Mouse (Mus musculus) midbrain, embryonic 11.5 days (tissue): Measurements from ENCODE around the gene Gm21725. TPM values are rescaled to one million over a fixed set of nuclear protein-coding genes. Genes with fewer than 3 reads are reported as not detected.
"Not testable (repeated sequence)": the region's sequence is repeated elsewhere in the genome, so short reads cannot be mapped to it uniquely, and the experiment has no call there.

Source experiments
- ATAC-seq: fragments of 200-750 bp; cut with Nextera tagmentation; 2 replicates; pipeline ENCODE4 v1.8.0; 2017; ENCODE audit warnings: moderate TSS enrichment, moderate library complexity; ENCODE audit not compliant: low FRiP score
- DNase-seq: peaks from one replicate; pipeline ENCODE4 v3.0.0; 2015; ENCODE audit warnings: low spot score; ENCODE audit errors: missing footprints
- H3K27ac ChIP-seq: fragments of 300-500 bp; sonication (generic); 2 replicates; pipeline ENCODE4 v1.5.1; 2014; ENCODE audit warnings: low read depth, low read length
- H3K27me3 ChIP-seq: fragments of 300-500 bp; sonication (generic); 2 replicates; pipeline ENCODE4 v1.6.1; 2014; ENCODE audit warnings: mild to moderate bottlenecking, low read length, moderate library complexity, mixed read lengths; ENCODE audit not compliant: control insufficient read depth, insufficient read depth
- H3K36me3 ChIP-seq: fragments of 300-500 bp; sonication (generic); 2 replicates; pipeline ENCODE4 v1.6.1; 2014; ENCODE audit warnings: mild to moderate bottlenecking, low read length, moderate library complexity, mixed read lengths; ENCODE audit not compliant: control insufficient read depth, insufficient read depth
- H3K4me1 ChIP-seq: fragments of 300-500 bp; sonication (generic); 2 replicates; pipeline ENCODE4 v1.6.1; 2014; ENCODE audit warnings: low read length; ENCODE audit not compliant: control insufficient read depth, insufficient read depth
- H3K4me2 ChIP-seq: fragments of 300-500 bp; sonication (generic); 2 replicates; pipeline ENCODE4 v1.6.1; 2014; ENCODE audit warnings: mild to moderate bottlenecking, moderate library complexity
- H3K4me3 ChIP-seq: fragments of 300-500 bp; sonication (generic); 2 replicates; pipeline ENCODE4 v1.5.1; 2014; ENCODE audit warnings: low read depth, low read length
- H3K9ac ChIP-seq: fragments of 300-500 bp; sonication (generic); 2 replicates; pipeline ENCODE4 v1.6.1; 2014; ENCODE audit warnings: low read length
- H3K9me3 ChIP-seq: fragments of 300-500 bp; sonication (generic); 2 replicates; pipeline ENCODE4 v1.6.1; 2016; ENCODE audit warnings: low read length; ENCODE audit not compliant: control insufficient read depth
- WGBS: fragments of 180-500 bp; shearing (Covaris S2); extraction: QIAGEN DNeasy Blood & Tissue Kit; methylation state at CpG from one replicate; pipeline ENCODE4 v1.1.7; 2014; 5-methylcytosine and 5-hydroxymethylcytosine counted together
- polyA plus RNA-seq: library from polyadenylated mRNA; unstranded; fragments of >200 nt; fragmentation: Nextera tagmentation; extraction: Ambion mirVana; gene quantifications from 2 replicates; pipeline ENCODE4 v1.2.1, GENCODE M21; 2014

Gm21725 gene
- not detected in 2 replicates for polyA plus RNA-seq

- not testable (repeated sequence) for H3K9ac ChIP-seq, H3K9me3 ChIP-seq, H3K4me2 ChIP-seq, ATAC-seq, H3K36me3 ChIP-seq, H3K4me1 ChIP-seq, DNase-seq, H3K4me3 ChIP-seq, H3K27ac ChIP-seq, H3K27me3 ChIP-seq
- WGBS = no CpG with 5 or more reads among the region's 3 CpGs
Measured at GRCm38 (mm10) chrY:13348963-13349362, at the start of gene Gm21725. Gm21725 (minus strand) TSS chrY:13349063.

Other genes starting within 250 kb of the Gm21725 start
- not detected in 2 replicates for gene Gm21891, start 215.6 kb downstream of the Gm21725 start, polyA plus RNA-seq
- not detected in 2 replicates for gene Gm21425, start 187.1 kb downstream of the Gm21725 start, polyA plus RNA-seq
- not detected in 2 replicates for gene Gm21828, start 125.1 kb downstream of the Gm21725 start, polyA plus RNA-seq
- not detected in 2 replicates for gene Gm21440, start 96.7 kb downstream of the Gm21725 start, polyA plus RNA-seq
- not detected in 2 replicates for gene Gm21454, start 96.6 kb downstream of the Gm21725 start, polyA plus RNA-seq
- not detected in 2 replicates for gene Gm21866, start 116.5 kb upstream of the Gm21725 start, polyA plus RNA-seq
- not detected in 2 replicates for gene Gm20773, start 145.0 kb upstream of the Gm21725 start, polyA plus RNA-seq